Mouse (Mus musculus) heart, adult 8-10 months (tissue): ENCODE results near the gene Mapk7. TPM values are rescaled to one million over a fixed set of nuclear protein-coding genes. Genes with fewer than 3 reads are reported as not detected.

Source experiments
- DNase-seq: peaks from one replicate; pipeline ENCODE4 v3.0.0; 2022; ENCODE audit warnings: low spot score
- total RNA-seq, 4 experiments: library from RNA; stranded (reverse); gene quantifications; 2 replicates each; pipeline ENCODE4 v1.2.4; 2022

Mapk7 gene
- 1 to 10 TPM; 4.3 to 5.1 (median 4.7) TPM for total RNA-seq

- DNase-seq: peak; percentile 94
These were observed at the start of gene Mapk7 for GRCm38 (mm10) chr11:61494129-61494997. Gene Mapk7 (minus strand): TSS chr11:61494406.

- no peak for DNase-seq
These were observed 46.9 kb upstream of the Mapk7 start for GRCm38 (mm10) chr11:61541106-61541505.

GRCm38 (mm10) chr11:61540642-61541041 is 46.4 kb upstream of the Mapk7 start:
- DNase-seq: no peak

- DNase-seq: no peak
These were observed 43.2 kb upstream of the Mapk7 start for GRCm38 (mm10) chr11:61537362-61537761.

- DNase-seq: no peak
These were observed 42.7 kb upstream of the Mapk7 start for GRCm38 (mm10) chr11:61536952-61537351.

- DNase-seq: no peak
These were observed 41.3 kb upstream of the Mapk7 start for GRCm38 (mm10) chr11:61535530-61535929.

- DNase-seq: peak; percentile 81
These were observed 39.4 kb upstream of the Mapk7 start for GRCm38 (mm10) chr11:61533571-61533970.

GRCm38 (mm10) chr11:61532820-61533219 is 38.6 kb upstream of the Mapk7 start:
- DNase-seq: peak; percentile 35

GRCm38 (mm10) chr11:61529268-61529713 is 35.1 kb upstream of the Mapk7 start:
- DNase-seq: no peak

- no peak for DNase-seq
These were observed 32.7 kb upstream of the Mapk7 start for GRCm38 (mm10) chr11:61526872-61527271.

- DNase-seq: peak; percentile 30
These were observed 25.4 kb upstream of the Mapk7 start for GRCm38 (mm10) chr11:61519484-61520107.

- no peak for DNase-seq
These were observed 24.7 kb upstream of the Mapk7 start for GRCm38 (mm10) chr11:61518871-61519270.

- no peak for DNase-seq
These were observed 23.8 kb upstream of the Mapk7 start for GRCm38 (mm10) chr11:61517971-61518370.

GRCm38 (mm10) chr11:61514953-61515352 is 20.7 kb upstream of the Mapk7 start:
- peak; percentile 38 for DNase-seq

GRCm38 (mm10) chr11:61504713-61505257 is 10.6 kb upstream of the Mapk7 start, which contains the start of gene B9d1:
Gene B9d1 (plus strand): TSS chr11:61505144.
- peak; percentile 99 for DNase-seq

- no peak for DNase-seq
These were observed 9.7 kb upstream of the Mapk7 start for GRCm38 (mm10) chr11:61503933-61504332.

GRCm38 (mm10) chr11:61498736-61499504 is 4.7 kb upstream of the Mapk7 start:
- DNase-seq: no peak

GRCm38 (mm10) chr11:61497490-61497889 is 3.3 kb upstream of the Mapk7 start:
- no peak for DNase-seq

GRCm38 (mm10) chr11:61495528-61495927 is 1.3 kb upstream of the Mapk7 start:
- no peak for DNase-seq

GRCm38 (mm10) chr11:61493525-61494128 is 579 bp downstream of the Mapk7 start:
- no peak for DNase-seq

GRCm38 (mm10) chr11:61492749-61493401 is 1.3 kb downstream of the Mapk7 start:
- no peak for DNase-seq
